Mouse (Mus musculus) megakaryocyte, adult 5-6 weeks (primary cell): ENCODE data around the gene Dlgap5. TPM values are rescaled to one million over a fixed set of nuclear protein-coding genes. Genes with fewer than 3 reads are reported as not detected.
"Not testable (repeated sequence)": the region's sequence is repeated elsewhere in the genome, so short reads cannot be mapped to it uniquely, and the experiment has no call there.

Experiments used
- ATAC-seq: 2 replicates; pipeline ENCODE4 v1.8.0; 2016; ENCODE audit warnings: mild to moderate bottlenecking, inconsistent platforms; ENCODE audit not compliant: poor library complexity, severe bottlenecking
- total RNA-seq, 2 experiments: library from RNA; stranded (forward) in 1 of 2; stranded (reverse) in 1 of 2; fragments of 153-499, 151-499 nt in 1 of 2; fragments of 221-1000, 200-1000 nt in 1 of 2; gene quantifications; 2 replicates each; pipeline versions ENCODE4 v1.2.3 to v1.2.4; 2015 to 2017

The Dlgap5 gene
- total RNA-seq (2015): 55.8 and 59.1 TPM in 2 replicates
- total RNA-seq (2017): 98.6 and 105 TPM in 2 replicates

DNA sequence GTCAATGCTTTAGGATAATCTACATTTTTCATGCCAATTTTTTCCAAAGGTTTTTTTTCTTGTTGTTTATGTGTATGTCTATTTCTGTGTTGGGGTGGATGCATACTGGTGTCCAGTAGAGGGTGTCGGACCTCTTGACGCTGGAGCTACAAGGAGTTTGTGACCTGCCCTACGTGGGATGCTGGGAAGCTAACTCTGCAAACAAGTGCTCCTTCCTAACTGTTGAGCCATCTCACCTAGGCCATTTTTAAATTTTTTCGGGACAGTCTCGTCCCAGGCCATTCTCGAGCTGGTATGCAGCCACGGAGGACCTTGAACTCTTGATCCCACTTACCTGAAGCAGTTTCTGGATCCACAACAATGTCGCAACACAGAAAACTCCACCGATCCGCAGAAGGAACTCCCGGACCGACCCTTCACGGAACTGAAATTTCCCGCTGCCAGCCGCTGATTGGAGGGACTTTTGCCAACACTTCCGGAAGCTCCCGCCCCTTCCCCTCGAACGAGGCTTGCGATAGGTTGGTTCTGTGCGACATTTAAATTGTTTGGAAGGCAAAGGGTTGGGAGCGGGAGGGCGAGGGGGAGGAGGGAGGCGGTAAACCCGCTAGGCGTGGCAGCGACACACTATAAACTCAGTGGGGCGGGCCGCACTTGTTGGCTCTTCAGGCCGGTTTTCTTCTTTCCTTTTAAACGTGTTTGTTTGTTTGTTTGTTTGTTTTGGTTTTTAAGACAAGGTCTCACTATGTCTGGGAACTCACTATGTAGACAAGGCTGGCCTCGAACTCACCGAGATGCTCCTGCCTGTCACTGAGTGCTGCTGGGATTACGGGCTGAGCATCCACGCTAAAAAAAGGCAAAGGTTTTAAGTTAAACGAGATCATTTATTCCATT is at the start of gene Dlgap5:
Dlgap5 (minus strand) TSS at position 633 of the 891 bp plus-strand sequence.
- ATAC-seq: peak; percentile 99

DNA sequence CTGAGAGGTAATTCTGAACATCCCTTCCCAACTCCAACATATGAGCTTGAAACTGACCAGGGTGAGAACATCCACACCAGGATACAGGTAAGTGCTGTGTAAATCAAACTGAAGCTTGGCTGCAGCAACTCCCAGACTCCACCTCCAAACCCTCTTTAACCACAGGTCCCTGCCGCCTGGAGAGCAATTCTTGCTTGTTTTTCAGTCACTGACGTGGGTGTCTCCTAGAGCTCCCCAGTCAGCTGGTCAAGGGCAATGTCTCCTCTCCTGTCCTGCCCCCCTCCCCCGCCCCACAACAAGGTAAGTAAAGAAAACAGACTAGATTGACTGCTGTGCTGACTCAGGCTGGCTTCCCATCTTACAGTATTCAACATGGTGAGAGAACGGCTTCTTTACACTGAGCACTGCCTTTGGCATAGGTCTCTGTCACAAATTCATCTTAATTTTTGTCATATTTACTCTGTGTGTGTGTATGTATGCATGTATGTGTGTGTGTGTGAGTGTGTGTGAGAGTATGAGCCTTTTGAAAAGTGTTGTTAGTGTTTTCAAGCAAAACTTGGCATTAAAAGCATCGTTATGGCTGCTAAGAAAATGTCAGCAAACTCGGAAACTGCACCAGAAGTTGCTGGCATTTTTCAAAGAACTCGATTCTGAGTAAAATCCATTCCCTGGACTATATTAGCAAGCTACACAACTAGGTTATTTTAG is 47.4 kb upstream of the Dlgap5 start:
- no peak for ATAC-seq

DNA sequence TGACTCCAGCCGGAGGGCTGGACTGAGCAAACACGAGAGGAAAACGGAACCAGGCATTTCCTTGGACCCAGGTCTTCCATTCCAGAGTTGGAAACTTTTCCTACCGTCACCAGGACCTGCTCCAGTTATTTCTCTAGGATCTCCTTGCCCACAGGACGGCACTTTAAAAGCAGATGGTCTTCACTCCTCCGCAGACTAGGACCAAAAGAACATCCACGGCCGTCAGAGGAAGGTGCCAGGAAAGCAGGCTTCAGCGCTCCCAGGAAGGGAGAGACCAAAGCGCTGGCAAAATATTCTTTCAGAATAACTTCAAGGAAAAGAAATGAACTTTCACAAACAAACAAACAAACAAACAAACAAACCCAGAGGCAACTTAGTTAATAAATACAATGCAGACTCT is 46.2 kb upstream of the Dlgap5 start:
- ATAC-seq: no peak

DNA sequence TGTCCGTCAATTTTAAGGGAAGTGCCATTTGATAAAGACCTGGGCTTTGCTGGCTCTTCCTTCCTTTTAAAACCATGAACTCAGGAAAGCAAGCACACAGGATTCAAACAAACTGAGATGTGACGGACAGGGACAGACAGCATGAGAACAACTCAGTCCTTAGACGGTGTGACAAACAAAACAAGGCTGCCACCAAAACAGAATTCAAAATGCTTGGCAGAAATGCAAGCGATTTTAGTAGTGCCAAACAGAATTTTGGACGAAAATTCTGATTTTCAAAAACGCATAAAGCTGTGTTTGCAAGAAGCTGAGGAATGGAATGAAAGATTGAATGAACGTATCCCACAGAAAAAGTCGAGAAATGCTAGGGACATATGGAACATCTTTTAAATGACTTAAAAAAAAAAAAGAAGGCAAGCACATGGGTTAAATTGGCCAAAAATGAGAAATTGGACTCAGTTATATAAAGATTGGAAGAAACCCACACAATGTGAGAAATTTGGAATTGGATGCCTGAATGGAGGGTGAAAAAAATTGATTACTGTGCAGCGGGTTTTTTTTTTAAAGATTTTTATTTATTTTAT is 44.8 kb upstream of the Dlgap5 start:
- no peak for ATAC-seq

DNA sequence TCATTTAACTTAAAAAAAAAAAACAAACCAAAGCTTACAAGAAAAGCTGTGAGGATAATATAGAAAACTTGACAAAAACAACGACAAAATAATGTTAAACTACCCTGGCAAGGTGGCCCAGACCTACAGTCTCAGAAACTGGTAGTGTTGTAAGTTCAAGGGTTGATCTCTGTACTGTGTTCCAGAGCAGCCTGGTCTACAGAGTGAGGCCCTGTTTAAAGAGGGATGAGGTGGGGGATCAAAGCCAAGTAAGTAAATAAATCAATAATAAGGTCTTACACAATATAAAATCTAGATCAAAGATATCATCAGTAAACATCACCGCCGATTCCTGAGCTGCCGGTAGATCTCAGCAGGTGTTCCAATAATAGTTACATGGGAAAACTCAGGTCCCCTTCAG is 44.2 kb upstream of the Dlgap5 start:
- no peak for ATAC-seq

DNA sequence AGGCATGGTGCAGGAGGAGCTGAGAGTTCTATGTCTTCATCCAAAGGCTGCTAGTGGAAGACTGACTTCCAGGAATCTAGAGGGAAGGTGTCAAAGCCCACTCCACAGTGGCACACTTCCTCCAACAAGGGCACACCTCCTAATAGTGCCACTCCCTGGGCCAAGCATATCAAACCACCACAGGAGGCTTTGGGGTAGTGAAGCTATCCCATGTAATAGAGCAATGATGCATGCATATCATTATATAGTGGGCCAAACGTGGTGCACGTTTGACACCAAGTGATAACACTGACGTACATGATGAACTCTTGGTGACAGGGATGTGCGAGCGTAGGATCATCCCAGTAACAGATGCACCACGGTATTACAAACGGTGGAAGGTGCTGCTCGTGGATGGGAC is 43.8 kb upstream of the Dlgap5 start:
- no peak for ATAC-seq

DNA sequence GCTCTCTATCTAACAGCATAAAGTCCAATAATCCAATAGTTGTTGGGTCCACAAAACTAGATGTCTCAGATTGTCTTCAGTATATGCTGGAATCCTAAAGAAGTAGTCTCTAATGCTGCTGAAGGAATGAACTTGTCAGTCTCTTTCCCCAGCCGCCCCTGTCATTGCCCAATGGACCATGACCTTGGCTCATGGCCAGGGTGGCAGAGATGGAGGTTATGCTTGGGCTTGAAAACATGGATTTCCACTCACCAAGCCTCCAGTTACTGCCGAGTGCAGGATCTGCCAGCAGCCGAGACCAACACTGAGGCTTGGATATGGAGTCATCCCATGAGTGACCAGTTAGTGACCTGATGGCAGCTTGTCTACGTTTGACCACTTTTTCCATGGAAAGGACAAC is 41.3 kb upstream of the Dlgap5 start:
- no peak for ATAC-seq

DNA sequence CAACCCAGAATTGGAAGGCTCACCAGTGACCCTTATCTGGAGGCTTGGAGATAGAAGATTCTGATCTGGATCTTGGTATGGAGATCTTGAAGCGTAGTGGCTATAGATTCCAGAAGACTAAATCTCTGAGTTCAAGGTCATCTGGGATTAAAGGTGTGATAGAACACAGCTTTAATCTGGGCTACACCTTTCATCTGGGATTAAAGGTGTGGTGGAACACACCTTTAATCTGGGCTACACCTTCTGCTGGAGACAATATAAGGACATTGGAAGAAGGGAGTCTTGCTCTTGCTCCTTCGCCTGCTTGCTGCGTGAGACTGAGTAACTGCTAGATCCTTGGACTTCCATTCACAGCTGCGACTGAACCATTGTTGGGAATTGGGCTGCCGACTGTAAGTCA is 31.9 kb upstream of the Dlgap5 start, which contains the start of gene Fbxo34:
Fbxo34 (plus strand) TSS at position 301 of the 400 bp plus-strand sequence.
- not testable (repeated sequence) for ATAC-seq

DNA sequence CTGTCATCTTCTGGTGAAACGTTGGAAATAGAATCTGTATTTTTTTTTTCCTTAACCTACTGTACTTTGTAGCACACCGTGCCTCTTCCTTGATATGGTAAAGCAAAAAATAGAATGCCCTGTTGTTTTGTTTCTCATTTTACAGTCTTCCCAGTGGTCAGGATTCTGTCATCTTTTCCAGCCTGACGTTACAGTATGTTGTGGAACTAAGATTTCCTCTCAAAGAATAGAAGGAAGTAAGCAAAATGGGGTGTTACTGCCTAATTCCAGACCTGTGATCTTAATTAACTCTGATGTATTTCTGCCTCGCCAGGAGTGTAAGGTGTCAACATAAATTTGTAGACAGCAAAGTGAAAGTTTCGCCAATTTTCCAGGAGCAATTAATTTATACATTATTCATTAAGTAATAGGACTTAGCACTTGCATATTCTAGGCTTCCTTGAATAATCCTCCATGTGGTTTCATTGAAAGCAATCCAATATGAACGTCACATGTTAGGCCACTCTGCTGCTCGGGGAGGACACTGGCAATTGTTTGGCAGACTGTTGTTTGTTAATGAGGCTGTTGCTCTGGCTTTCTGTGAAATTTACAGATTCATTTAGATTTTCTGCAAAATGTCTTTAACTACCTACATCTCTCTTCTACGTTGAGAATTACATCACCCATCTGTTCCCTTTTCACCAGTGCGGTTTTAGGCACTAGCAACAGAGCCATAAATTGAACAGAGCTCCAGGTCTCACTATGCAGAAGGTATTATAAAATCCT is 27.3 kb upstream of the Dlgap5 start:
- no peak for ATAC-seq

DNA sequence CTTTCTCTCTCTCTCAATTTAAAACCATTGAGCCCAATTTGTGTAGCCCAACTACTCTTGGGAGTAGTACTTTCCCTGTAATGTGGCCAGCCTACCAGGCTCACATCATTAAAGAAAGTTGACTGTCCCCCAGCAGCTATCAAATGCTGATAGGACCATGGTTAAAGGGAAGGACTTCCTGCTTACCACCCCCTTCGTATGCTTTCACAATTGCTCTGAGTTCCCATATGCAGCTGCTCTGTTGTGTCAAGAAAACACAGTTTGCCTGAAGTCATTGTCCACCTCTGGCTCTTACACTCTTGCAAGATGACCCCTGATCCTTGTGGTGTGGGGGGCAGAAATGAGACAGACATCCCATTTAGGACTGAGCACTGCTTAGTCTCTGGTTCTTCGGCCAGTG is 26.7 kb upstream of the Dlgap5 start:
- 0 out of 2 replicates have a peak, but pooled peaks have one; percentile 38 for ATAC-seq

DNA sequence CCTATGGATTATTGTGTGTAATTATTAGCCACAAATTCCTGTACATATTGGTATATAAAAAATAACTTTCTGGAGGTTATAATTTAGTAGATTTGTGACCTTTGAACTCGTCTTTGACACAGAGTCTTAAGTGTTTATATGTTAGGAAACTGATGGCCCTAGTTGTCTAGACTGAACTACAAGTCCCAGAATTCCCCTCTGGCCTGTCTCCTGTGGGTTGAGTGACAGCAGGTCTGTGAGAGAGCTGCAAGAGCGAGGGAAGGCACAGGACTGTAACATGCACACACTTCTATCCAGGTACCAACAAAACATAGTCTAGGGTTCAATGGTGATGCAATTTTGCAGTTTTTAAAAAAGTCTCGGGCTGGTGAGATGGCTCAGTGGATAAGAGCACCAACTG is 20.7 kb upstream of the Dlgap5 start:
- no peak for ATAC-seq

DNA sequence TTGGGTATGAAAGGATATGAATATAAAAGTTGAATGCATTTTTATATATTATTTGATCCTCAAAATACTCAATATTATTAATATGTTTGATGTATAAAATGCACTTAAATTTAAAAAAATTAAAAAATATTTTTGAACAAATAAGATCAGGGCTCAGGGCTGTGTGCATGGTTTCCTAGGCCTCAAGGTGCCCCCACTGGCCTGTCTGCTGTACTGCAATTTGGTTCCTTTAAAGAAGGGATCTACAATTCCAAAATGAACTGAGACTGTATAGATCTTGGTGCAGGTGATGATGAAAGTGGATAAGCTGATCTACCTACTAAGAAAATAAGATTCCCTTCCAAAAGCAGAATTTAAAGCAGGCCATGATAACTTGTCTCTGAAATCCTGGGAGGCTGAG is 14.8 kb upstream of the Dlgap5 start:
- peak; percentile 60; the same call in 1 of the 2 replicates for ATAC-seq

DNA sequence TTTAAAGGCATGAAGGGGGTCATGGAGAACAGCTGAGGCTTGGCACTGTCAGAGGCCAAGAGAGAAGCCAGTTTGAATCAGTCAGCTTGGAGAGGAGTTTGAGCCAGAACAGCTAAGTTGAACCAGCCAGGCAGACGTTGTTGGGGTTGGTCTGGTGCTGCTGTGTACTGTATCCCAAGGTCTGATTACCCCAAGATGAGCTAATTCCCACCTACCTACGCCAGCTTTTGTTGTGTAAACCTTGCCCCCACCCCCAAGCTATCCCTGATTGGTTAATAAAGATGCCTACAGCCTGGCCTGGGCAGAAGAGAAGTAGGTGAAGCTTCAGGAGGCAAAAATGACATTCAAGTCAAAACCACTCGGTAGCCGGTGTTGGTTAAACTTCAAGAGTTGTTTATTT is 4.3 kb upstream of the Dlgap5 start:
- ATAC-seq: no peak

DNA sequence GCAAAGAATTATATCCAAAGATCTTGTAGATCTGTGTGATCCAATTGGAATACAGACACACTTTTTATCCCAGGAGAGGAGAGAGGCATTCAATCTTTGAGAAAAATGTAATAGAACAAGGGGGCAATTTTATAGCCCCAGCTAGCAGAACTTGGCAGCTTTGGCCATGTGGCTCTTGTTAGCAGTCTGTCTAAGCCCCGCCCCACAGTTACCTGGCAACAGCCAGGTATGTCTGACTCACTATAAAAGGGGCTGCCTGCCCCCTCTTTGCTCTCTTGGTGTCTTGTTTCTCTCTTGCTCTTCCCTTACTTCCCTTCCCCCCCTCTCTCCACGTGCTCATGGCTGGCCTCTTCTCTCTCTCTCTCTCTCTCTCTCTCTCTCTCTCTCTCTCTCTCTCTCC is 3.4 kb upstream of the Dlgap5 start:
- no peak for ATAC-seq

DNA sequence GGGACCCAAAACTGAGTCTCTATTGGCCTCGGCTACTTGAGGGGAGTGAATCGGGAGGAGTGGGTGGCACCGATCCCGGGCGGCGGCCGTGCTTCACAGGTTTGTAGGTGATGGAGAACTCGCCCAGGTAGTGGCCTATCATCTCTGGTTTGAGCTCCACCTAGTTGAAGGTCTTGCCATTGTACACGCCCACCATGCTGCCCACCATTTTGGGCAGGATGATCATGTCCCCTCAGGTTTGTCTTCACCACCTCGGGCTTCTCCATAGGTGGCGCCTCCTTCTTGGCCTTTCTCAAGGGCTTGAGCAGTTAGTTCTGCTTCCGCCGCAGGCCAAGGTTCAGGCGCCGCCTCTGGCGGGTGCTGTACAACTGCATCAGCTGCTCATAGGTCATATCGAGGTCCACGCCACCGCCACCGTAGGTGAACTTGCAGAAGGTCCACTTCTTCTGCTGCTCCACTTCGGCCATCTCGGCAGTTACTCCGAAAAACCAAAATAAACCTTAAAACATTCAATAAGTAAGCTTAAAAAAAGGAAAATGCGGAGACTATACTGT is 1.6 kb upstream of the Dlgap5 start:
- ATAC-seq: no peak

DNA sequence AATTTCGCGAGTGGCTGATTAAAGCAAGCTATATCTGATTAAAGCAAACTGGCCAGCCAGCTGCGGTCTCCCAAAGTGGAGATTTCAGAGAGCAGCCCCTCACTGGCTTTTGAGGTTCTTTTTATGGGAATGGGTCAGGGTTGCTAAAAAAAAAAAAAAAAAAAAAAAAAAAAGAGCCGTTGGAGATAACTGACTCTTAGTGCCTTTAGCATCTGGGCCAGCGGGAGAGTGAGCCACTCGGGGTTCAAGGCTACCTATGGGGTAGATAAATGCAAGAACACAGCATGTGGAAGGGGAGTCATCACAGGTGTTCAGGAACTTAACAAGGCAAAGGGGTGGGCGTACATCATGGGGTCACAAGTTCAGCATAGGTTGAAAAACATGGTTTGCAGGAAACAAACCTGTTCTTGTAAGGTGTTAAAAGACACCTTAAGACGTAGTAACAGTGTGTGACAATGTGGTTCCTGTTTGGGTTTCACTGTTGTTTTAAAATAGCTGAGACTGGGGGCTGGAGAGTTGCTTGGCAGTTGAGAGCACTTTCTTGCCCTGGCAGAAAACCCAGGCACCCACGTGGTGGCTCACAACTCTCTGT is 923 bp upstream of the Dlgap5 start:
- ATAC-seq: no peak

DNA sequence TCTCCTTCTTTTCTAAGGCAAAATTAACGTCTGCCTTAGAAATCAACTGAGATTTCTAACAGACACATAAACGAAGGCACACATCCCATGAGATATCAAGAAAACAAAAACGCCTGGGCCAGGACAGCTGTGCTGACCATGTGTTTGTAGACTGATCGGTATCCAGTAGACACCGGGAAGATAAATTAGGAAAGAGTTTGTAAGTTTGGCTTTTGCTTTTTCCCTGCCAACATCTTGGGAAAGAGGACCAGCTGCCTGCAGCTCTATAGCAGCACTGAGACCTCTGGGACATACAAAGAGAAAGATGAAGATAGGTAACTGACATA is 422 bp upstream of the Dlgap5 start:
- ATAC-seq: no peak

DNA sequence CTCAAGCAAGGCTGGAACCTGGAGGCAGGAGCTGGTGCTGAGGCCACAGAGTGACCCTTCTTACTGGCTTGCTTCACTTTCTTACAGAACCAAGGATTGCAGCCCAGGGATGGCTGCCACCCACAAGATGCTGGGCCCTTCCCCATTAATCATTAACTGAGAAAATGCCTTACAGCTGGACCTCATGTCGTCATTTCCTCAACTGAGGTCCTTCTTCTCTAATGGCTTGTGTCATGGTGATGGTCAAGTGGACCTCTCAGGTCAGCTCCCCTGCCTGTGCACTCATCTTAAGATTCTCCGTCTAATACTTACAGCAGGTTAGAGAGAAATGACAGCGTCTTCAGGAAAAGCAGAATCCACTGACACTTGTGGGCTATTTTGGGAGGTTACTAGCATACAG is 861 bp downstream of the Dlgap5 start:
- peak; percentile 21; the same call in 1 of the 2 replicates for ATAC-seq

DNA sequence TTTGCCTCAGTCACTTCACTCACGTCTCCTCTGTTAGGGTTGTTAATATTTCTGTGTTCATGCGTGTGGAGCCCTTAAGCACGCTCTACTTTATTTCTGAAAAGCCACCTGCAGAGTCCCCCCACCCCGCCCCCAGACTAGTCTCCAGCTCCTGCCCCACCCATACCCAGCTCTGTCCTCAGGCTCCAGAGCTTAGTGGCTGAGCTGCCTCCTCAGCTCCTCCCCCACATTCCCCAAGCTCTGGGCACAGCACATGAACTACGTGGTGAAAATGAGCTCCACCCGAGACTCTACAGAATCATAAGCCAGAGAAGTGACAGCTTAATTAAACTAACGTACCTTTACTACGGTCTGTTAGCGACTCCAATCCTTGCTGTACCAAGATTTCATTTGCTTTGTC is 12.2 kb downstream of the Dlgap5 start:
- ATAC-seq: no peak

DNA sequence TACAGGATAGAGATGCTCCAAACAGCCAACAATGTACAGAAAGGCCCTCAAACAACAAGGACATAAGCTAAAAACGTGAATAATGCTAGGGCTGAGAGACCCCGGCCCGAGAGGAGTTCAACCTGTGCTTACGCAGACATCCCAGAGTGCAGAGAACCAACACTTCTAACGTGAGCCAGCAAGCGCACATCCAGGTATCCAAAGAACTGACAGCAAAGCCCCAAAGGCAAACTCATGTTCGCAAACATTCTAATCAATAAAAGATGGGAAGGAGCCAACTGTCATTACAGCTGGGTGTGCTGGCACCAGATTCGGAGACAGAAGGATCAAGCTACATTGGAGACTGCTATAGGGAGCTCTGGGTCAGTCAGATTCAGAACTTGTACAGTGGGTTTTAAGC is 15.5 kb downstream of the Dlgap5 start:
- no peak for ATAC-seq
